Mouse (Mus musculus): Measurements from ENCODE around the gene Rnf26.

DNA sequence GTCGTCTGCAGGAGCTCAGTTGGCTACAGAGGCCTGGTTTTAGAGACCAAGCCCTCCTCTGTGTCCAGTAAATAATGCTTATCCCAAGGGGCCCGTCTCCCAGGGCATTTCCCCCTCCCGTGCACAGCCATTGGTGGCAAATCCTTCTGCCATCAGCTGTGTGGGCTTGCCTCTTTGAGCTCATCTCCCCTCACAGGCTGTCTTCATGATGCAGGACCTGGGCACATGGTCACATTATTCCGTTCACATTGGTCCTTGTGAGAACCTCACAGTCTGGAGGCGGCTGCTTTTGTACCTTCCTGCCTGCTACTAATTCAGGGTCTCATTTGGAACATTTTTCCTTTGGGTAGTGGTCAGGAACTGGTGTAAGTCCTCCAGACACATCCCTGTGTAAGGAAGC lies 28.6 kb upstream of the Rnf26 start:
- TF ChIP-seq CTCF (IDR thresholded peaks at IDR 0.05; ENCODE audit: extremely low read depth, insufficient read length, insufficient replicate concordance, low read depth, low read length) (no peak), POLR2A (IDR thresholded peaks at IDR 0.05; ENCODE audit: low read depth, low read length) (no peak)

Data from small intestine, adult 2 months (tissue).